Mouse (Mus musculus): ENCODE results near the gene Olfr649.
A peak's percentile ranks its signal among the peaks of the same experiment; 100 is the strongest.

The Olfr649 gene

GRCm38 (mm10) chr7:104195885-104196284 is at the start of gene Olfr649:
Gene Olfr649 (minus strand): TSS chr7:104195985.
- DNase-seq (ENCODE audit: extremely low spot score, low read depth, low spot score) = no peak

- peak; percentile 42 for DNase-seq (ENCODE audit: extremely low spot score, low read depth, low spot score)
Measured at GRCm38 (mm10) chr7:104244287-104245181, 48.7 kb upstream of the Olfr649 start, which contains the start of gene Trim34a. Gene Trim34a (plus strand): TSS chr7:104244457.

- DNase-seq (ENCODE audit: extremely low spot score, low read depth, low spot score) = no peak
Measured at GRCm38 (mm10) chr7:104243616-104244015, 47.8 kb upstream of the Olfr649 start.

- no peak for DNase-seq (ENCODE audit: extremely low spot score, low read depth, low spot score)
Measured at GRCm38 (mm10) chr7:104240857-104241256, 45.1 kb upstream of the Olfr649 start.

- no peak for DNase-seq (ENCODE audit: extremely low spot score, low read depth, low spot score)
Measured at GRCm38 (mm10) chr7:104231203-104231602, 35.4 kb upstream of the Olfr649 start.

- DNase-seq (ENCODE audit: extremely low spot score, low read depth, low spot score) = no peak
Measured at GRCm38 (mm10) chr7:104218701-104219569, 23.1 kb upstream of the Olfr649 start, which contains the start of gene Trim6. Gene Trim6 (plus strand): TSS chr7:104218793.

- no peak for DNase-seq (ENCODE audit: extremely low spot score, low read depth, low spot score)
Measured at GRCm38 (mm10) chr7:104217881-104218280, 22.1 kb upstream of the Olfr649 start.

GRCm38 (mm10) chr7:104216011-104216535 is 20.3 kb upstream of the Olfr649 start:
- no peak for DNase-seq (ENCODE audit: extremely low spot score, low read depth, low spot score)

- DNase-seq (ENCODE audit: extremely low spot score, low read depth, low spot score) = no peak
Measured at GRCm38 (mm10) chr7:104206197-104206596, 10.4 kb upstream of the Olfr649 start.

GRCm38 (mm10) chr7:104199822-104200221 is 4.0 kb upstream of the Olfr649 start:
- peak; percentile 28 for DNase-seq (ENCODE audit: extremely low spot score, low read depth, low spot score)

- no peak for DNase-seq (ENCODE audit: extremely low spot score, low read depth, low spot score)
Measured at GRCm38 (mm10) chr7:104191275-104191674, 4.5 kb downstream of the Olfr649 start.

- DNase-seq (ENCODE audit: extremely low spot score, low read depth, low spot score) = no peak
Measured at GRCm38 (mm10) chr7:104183292-104183691, 12.5 kb downstream of the Olfr649 start, which contains the start of gene Olfr648. Gene Olfr648 (minus strand): TSS chr7:104183392.

- DNase-seq (ENCODE audit: extremely low spot score, low read depth, low spot score) = no peak
Measured at GRCm38 (mm10) chr7:104179074-104179473, 16.7 kb downstream of the Olfr649 start.

- no peak for DNase-seq (ENCODE audit: extremely low spot score, low read depth, low spot score)
Measured at GRCm38 (mm10) chr7:104178422-104179054, 17.2 kb downstream of the Olfr649 start.

- no peak for DNase-seq (ENCODE audit: extremely low spot score, low read depth, low spot score)
Measured at GRCm38 (mm10) chr7:104175085-104175484, 20.7 kb downstream of the Olfr649 start.

- DNase-seq (ENCODE audit: extremely low spot score, low read depth, low spot score) = no peak
Measured at GRCm38 (mm10) chr7:104169634-104170204, 26.1 kb downstream of the Olfr649 start.

GRCm38 (mm10) chr7:104167105-104167504 is 28.7 kb downstream of the Olfr649 start:
- no peak for DNase-seq (ENCODE audit: extremely low spot score, low read depth, low spot score)

GRCm38 (mm10) chr7:104150456-104150855 is 45.3 kb downstream of the Olfr649 start, which contains the start of gene Ubqlnl:
Gene Ubqlnl (minus strand): TSS chr7:104150556.
- DNase-seq (ENCODE audit: extremely low spot score, low read depth, low spot score) = no peak

- no peak for DNase-seq (ENCODE audit: extremely low spot score, low read depth, low spot score)
Measured at GRCm38 (mm10) chr7:104143179-104143578, 52.6 kb downstream of the Olfr649 start, which contains the start of gene Ubqln3. Gene Ubqln3 (minus strand): TSS chr7:104143279.
